18 mouse cellular contexts compared by ENCODE assay signal in the genomic region with DNA sequence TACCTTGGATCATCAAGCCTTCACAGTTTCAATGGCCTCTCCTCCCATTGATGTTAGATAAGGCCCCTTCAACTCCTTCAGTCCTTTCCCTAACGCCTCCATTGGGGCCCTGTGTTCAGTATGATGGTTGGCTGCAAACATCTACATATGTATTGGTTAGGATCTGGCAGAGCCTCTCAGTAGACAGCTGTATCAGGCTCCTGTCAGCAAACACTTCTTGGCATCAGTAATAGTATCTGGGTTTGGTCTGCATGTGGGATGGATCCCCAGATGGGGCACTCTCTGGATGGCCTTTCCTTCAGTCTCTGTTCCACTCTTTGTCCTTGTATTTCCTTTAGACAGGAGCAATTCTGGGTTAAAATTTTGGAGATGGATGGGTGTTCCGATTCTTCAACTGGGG.
"Had no signal": no experiment of that assay in that cellular context is flagged by ENCODE, and none has a peak within 500 bp of the region (broad histone marks: within the 10 kb centered on the region; RNA-seq: fewer than 3 reads in every experiment).

No protein-coding gene starts in this region.

- H3K36me3 ChIP-seq: liver, embryonic 13.5 days; liver, embryonic 15.5 days; lung, embryonic 15.5 days; midbrain, embryonic 12.5 days; midbrain, embryonic 15.5 days; neural tube, embryonic 12.5 days had no signal

- H3K27me3 ChIP-seq: liver, embryonic 13.5 days; liver, embryonic 15.5 days; lung, embryonic 15.5 days; megakaryocyte, embryonic 14.5 days; midbrain, embryonic 12.5 days; midbrain, embryonic 15.5 days; neural tube, embryonic 12.5 days had no signal

- DNase-seq: liver, embryonic 13.5 days; liver, postnatal 0 days; lung, adult 2 months; lung, postnatal 14 days; lung, postnatal 36 days; right cerebral cortex, postnatal 25 days; right cerebral cortex, postnatal 4 days; spleen, adult 18-20 months; thymus, adult 18-20 months; thymus, postnatal 14 days; thymus, postnatal 36 days had no signal

- H3K27ac ChIP-seq: liver, embryonic 13.5 days; liver, embryonic 15.5 days; lung, embryonic 15.5 days; macrophage; midbrain, embryonic 12.5 days; midbrain, embryonic 15.5 days; neural tube, embryonic 12.5 days had no signal

- H3K4me1 ChIP-seq: liver, embryonic 13.5 days; liver, embryonic 15.5 days; lung, embryonic 15.5 days; megakaryocyte, embryonic 14.5 days; neural tube, embryonic 12.5 days had no signal

- H3K4me3 ChIP-seq: liver, embryonic 13.5 days; liver, embryonic 15.5 days; lung, embryonic 15.5 days; megakaryocyte, embryonic 14.5 days; midbrain, embryonic 12.5 days; midbrain, embryonic 15.5 days; neural tube, embryonic 12.5 days had no signal

- H3K9me3 ChIP-seq: liver, embryonic 13.5 days; liver, embryonic 15.5 days; lung, embryonic 15.5 days; midbrain, embryonic 15.5 days had no signal
